Mouse (Mus musculus) c-Kit-positive CD71-positive TER-119-positive erythroid progenitor cells, embryonic 14.5 days (primary cell): Measurements from ENCODE around the gene Tuba1a.
"Not testable (repeated sequence)": the region's sequence is repeated elsewhere in the genome, so short reads cannot be mapped to it uniquely, and the experiment has no call there.

Experiments used
- DNase-seq: peaks from one replicate; pipeline ENCODE4 v3.0.0-alpha.2; 2013; ENCODE audit warnings: low spot score

The Tuba1a gene

GRCm38 (mm10) chr15:98954425-98955253 lies 1.1 kb upstream of the Tuba1a start:
- DNase-seq: no peak

- peak; percentile 49 for DNase-seq
Measured at GRCm38 (mm10) chr15:98952751-98953400, 627 bp downstream of the Tuba1a start.

GRCm38 (mm10) chr15:98952063-98952455 lies 1.4 kb downstream of the Tuba1a start:
- DNase-seq: no peak

GRCm38 (mm10) chr15:98951122-98952062 lies 2.1 kb downstream of the Tuba1a start:
- not testable (repeated sequence) for DNase-seq

- no peak for DNase-seq
Measured at GRCm38 (mm10) chr15:98949607-98949892, 4.0 kb downstream of the Tuba1a start.

GRCm38 (mm10) chr15:98948857-98949606 lies 4.5 kb downstream of the Tuba1a start:
- no peak for DNase-seq

- DNase-seq: no peak
Measured at GRCm38 (mm10) chr15:98948382-98948781, 5.1 kb downstream of the Tuba1a start.

GRCm38 (mm10) chr15:98947884-98948283 lies 5.6 kb downstream of the Tuba1a start:
- no peak for DNase-seq

- no peak for DNase-seq
Measured at GRCm38 (mm10) chr15:98943133-98943532, 10.4 kb downstream of the Tuba1a start.

- DNase-seq: no peak
Measured at GRCm38 (mm10) chr15:98942081-98942480, 11.4 kb downstream of the Tuba1a start.

- no peak for DNase-seq
Measured at GRCm38 (mm10) chr15:98941539-98941938, 12.0 kb downstream of the Tuba1a start.

- no peak for DNase-seq
Measured at GRCm38 (mm10) chr15:98940816-98941215, 12.7 kb downstream of the Tuba1a start.

GRCm38 (mm10) chr15:98934217-98934839 lies 19.2 kb downstream of the Tuba1a start, which contains the start of gene Tuba1b:
Gene Tuba1b (minus strand): TSS chr15:98934565.
- DNase-seq: peak; percentile 85

- peak; percentile 98 for DNase-seq
Measured at GRCm38 (mm10) chr15:98933833-98934216, 19.7 kb downstream of the Tuba1a start.

- DNase-seq: not testable (repeated sequence)
Measured at GRCm38 (mm10) chr15:98933004-98933671, 20.4 kb downstream of the Tuba1a start.

GRCm38 (mm10) chr15:98930998-98931397 lies 22.5 kb downstream of the Tuba1a start:
- DNase-seq: no peak

- no peak for DNase-seq
Measured at GRCm38 (mm10) chr15:98930017-98930734, 23.3 kb downstream of the Tuba1a start.

GRCm38 (mm10) chr15:98928598-98929240 lies 24.8 kb downstream of the Tuba1a start:
- DNase-seq: peak; percentile 40

- DNase-seq: no peak
Measured at GRCm38 (mm10) chr15:98927566-98927965, 25.9 kb downstream of the Tuba1a start.
